Mouse (Mus musculus): ENCODE measurements around the gene Fank1.

Fank1 gene

GRCm38 (mm10) chr7:133792771-133793170 lies 16.1 kb downstream of the Fank1 start:
- CTCF ChIA-PET = no interaction called here
- POLR2A ChIA-PET = interaction anchor here in 2 of 4 experiments (0.6 to 3.6 kb wide), 3 partner anchors 21 to 37 kb away, joined by 3 to 12 read pairs (median 3); no protein-coding TSS in a partner anchor

- CTCF ChIA-PET = interaction anchor here in 1 of 4 experiments (0.7 kb wide), 1 partner anchor 40 kb away, joined by 9 read pairs; no protein-coding TSS in a partner anchor
- POLR2A ChIA-PET = interaction anchor here in 2 of 4 experiments (0.6 to 3.6 kb wide), 7 partner anchors 11 to 630 kb away, joined by 3 to 12 read pairs (median 4); partner anchors contain the start of genes Dhx32 (in 1 of the 2) and Edrf1 (in 1 of the 2)
Observed at GRCm38 (mm10) chr7:133793248-133794131, 16.8 kb downstream of the Fank1 start.

DNA sequence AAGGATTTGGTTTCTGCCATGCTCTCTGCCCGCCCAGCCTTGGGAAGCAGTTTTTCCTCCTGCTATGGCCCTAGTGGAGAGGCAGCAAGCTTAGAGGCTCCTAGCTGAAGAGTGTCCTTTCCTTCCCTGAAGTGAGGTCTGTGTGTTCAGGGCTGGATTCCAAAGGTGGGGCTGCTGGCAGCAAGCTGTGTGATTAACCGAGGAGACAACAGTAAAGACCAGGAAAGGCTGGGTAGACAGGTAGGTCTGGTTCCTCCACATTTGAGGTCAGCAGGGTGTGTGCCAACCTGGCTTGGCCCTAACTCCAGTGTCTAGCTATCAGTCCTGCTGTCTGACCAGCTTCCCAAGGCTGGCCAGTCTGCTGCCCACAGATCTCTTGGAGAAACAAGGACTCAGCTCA lies 18.1 kb downstream of the Fank1 start:
- ChIA-PET CTCF (interaction anchor here in 1 of 4 experiments (0.7 kb wide), 1 partner anchor 84 kb away, joined by 3 read pairs; no protein-coding TSS in a partner anchor), POLR2A (interaction anchor here in 2 of 4 experiments (0.7 to 3.6 kb wide), 4 partner anchors 12 to 157 kb away, joined by 4 to 12 read pairs (median 4); partner anchors contain the start of genes Dhx32 (in 1 of the 2) and Edrf1 (in 1 of the 2))

- CTCF ChIA-PET = interaction anchor here in 1 of 4 experiments (0.6 kb wide), 1 partner anchor 55 kb away, joined by 17 read pairs; no protein-coding TSS in a partner anchor
Observed at GRCm38 (mm10) chr7:133799928-133800327, 23.3 kb downstream of the Fank1 start.

DNA sequence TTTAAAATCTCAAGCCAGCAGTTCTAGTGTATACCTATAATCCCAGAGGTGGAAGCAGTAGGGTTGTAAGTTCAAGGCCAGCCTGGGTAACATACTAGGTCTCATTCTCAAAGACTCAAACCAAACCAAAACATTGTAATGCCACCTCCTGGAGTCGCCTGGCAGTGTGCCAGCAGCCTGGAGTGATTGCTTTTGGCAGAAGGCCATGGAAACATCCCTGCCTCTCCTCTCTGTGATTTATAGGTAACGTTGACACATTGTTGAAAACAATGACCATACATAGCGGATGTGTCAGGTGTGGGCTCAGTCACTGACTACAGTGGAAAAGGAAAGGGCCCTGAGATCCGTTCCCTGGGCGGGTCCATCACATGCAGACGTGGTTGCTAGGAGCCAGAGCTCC lies 25.2 kb downstream of the Fank1 start:
- POLR2A ChIA-PET = no interaction called here
- CTCF ChIA-PET = no interaction called here

More at GRCm38 (mm10) chr7:133799928-133800327, 23.3 kb downstream of the Fank1 start:
- POLR2A ChIA-PET = interaction anchor here in 1 of 4 experiments (1.0 to 1.4 kb wide), 2 partner anchors 10 to 26 kb away, joined by 3 to 4 read pairs; no protein-coding TSS in a partner anchor

DNA sequence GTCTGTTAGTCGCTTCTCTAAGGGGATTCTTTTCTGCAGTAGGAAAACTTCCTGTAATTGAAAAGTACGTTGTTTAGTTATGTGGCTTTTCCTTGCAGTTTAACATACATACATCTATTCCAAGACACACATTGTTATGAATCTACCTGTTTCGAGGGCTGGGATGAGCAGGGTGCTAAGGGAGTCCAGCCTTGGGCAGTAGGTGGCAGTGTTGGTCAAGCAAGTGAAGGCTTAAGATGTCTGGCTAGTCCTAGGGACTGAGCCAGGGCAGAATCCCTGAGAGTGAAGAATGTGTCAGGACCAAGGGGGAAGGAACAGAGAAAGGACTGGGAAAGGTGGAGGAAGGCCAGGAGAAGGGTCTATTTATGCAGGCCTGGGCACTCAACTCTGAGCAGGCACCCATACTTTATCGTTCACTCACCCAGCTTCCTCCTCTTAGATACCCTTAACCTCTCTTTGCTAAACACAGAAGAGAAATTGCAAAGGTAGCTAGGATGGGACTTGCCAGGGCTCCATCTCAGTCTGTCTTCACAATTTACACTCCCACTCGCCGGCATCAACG lies 29.0 kb downstream of the Fank1 start:
- ChIA-PET POLR2A (interaction anchor here in 1 of 4 experiments (0.5 kb wide), 1 partner anchor 12 kb away, joined by 4 read pairs; no protein-coding TSS in a partner anchor), CTCF (interaction anchor here (0.5 to 1.9 kb wide), 13 partner anchors 10 to 763 kb away, joined by 3 to 11 read pairs (median 3); no protein-coding TSS in a partner anchor)

GRCm38 (mm10) chr7:133812927-133813326 lies 36.3 kb downstream of the Fank1 start:
- CTCF ChIA-PET = interaction anchor here in 1 of 4 experiments (0.5 kb wide), 1 partner anchor 144 kb away, joined by 3 read pairs; no protein-coding TSS in a partner anchor
- POLR2A ChIA-PET = no interaction called here

DNA sequence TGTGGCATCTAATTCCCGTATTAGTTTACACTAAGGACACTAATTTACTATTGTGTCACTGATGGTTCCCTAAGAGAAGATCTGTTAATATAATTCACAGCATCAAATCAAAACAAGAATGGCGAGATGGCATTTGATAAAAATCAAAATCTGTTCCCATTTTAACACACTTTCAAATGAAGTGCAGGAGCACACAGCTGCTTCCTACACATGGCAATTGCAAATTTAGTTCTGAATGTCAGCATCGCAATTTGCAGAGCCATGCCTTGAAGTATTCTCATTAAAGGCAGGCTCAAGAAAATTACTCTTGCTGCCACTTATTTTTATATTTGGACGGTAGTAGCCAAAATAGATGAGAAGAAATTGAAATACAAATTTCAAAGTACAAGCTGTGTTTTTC lies 36.7 kb downstream of the Fank1 start:
- ChIA-PET CTCF (interaction anchor here in 1 of 4 experiments (0.5 kb wide), 1 partner anchor 145 kb away, joined by 3 read pairs; no protein-coding TSS in a partner anchor), POLR2A (interaction anchor here in 1 of 4 experiments (1.0 kb wide), 1 partner anchor 20 kb away, joined by 3 read pairs; no protein-coding TSS in a partner anchor)

- CTCF ChIA-PET = interaction anchor here in 3 of 4 experiments (0.6 to 2.1 kb wide), 14 partner anchors 8 to 1011 kb away, joined by 3 to 19 read pairs (median 3); no protein-coding TSS in a partner anchor
Observed at GRCm38 (mm10) chr7:133823751-133824150, 47.1 kb downstream of the Fank1 start.

DNA sequence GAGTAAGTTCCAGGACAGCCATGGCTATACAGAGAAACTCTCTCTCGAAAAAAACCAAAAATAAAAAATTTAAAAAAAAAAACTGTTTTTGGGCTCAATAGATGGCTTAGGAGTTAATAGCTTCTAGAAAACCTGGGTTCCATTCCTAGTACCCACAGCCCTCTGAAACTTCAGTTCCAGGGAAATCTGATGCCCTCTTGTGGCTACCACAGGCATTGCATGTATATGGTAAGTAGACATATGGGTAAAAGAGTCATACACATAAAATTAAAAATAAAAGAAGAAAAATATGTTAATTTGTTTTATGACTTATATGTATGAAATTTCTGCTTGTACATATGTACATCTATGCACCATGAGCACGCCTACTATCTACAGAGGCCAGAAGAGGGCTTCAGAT lies 47.9 kb downstream of the Fank1 start:
- ChIA-PET POLR2A (no interaction called here), CTCF (interaction anchor here in 3 of 4 experiments (0.6 to 2.1 kb wide), 13 partner anchors 9 to 1459 kb away, joined by 3 to 19 read pairs (median 4); no protein-coding TSS in a partner anchor)

More at GRCm38 (mm10) chr7:133823751-133824150, 47.1 kb downstream of the Fank1 start:
- POLR2A ChIA-PET = interaction anchor here in 3 of 4 experiments (0.5 to 1.2 kb wide), 3 partner anchors 48 to 139 kb away, joined by 3 to 4 read pairs (median 3); partner anchors contain the start of gene Fank1 (in 1 of the 3)

DNA sequence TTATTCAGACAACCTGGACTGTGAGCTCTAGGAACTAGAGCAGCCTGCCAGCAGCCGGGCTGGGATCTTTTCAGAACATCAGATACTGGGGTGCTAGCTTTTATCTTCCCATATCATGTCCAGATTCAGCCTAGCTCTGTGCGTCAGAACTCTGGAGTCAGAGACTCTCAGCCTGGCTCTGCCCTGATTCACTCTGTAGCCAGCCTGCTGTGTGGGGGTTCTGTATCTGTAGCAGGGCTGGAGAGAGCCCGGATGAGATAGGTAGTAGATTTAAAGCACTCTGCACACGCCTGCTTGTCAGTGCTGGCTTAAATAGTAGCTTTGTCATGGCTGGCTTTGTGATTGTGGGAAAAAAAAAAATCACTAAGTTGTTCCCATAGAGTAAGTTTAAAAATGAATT lies 51.9 kb downstream of the Fank1 start:
- CTCF ChIA-PET = interaction anchor here in 1 of 4 experiments (1.4 kb wide), 1 partner anchor 395 kb away, joined by 5 read pairs; no protein-coding TSS in a partner anchor
- POLR2A ChIA-PET = interaction anchor here in 1 of 4 experiments (0.7 kb wide), 1 partner anchor 297 kb away, joined by 3 read pairs; no protein-coding TSS in a partner anchor

DNA sequence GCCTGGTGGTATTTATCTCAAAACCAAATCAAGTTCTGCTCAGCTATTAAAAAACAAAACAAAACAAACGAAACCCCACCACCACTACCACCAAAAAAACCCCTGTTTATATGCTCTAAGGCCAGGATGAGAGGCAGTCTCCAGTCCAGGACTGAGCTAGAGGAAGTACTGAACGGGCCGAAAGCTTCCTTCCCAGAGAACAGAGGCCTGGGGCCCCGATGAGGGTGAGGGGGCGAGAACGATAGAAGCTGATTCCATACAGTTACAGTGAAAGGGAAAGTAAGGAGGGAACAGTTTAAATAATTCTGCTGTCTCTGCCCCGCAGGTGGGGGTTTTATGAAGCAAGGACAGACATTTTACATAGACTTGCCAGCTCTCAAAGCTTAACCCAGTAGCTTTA lies 52.9 kb downstream of the Fank1 start:
- CTCF ChIA-PET = interaction anchor here in 1 of 4 experiments (1.1 kb wide), 1 partner anchor 8 kb away, joined by 3 read pairs; no protein-coding TSS in a partner anchor
- POLR2A ChIA-PET = interaction anchor here in 2 of 4 experiments (0.5 to 1.1 kb wide), 2 partner anchors 9 to 37 kb away, joined by 3 read pairs; no protein-coding TSS in a partner anchor

- ChIA-PET POLR2A (no interaction called here), CTCF (interaction anchor here in 2 of 4 experiments (0.6 to 1.0 kb wide), 2 partner anchors 15 to 384 kb away, joined by 6 to 13 read pairs; no protein-coding TSS in a partner anchor)
Observed at GRCm38 (mm10) chr7:133839546-133839945, 62.9 kb downstream of the Fank1 start.

DNA sequence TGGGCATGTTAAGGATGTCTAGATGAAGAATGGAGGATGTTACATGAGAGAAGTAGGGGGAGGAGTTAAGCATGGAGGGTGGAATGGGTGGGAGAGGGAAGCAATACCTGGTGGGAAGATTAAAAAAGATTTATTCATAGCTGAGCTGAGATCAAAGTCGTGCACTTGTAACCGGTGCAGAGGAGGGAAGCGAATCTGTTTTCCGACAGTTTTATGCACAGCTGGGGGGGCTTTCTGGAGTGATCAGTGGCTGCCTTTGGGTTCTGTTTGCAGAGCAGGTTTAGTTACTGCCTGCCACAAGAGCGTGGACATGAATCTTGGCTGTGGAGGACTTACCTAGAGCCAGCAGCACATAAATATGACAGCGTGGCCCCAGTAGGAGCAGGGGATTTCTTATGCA lies 65.4 kb downstream of the Fank1 start:
- ChIA-PET POLR2A (no interaction called here), CTCF (no interaction called here)

- ChIA-PET POLR2A (interaction anchor here in 1 of 4 experiments (0.5 to 0.6 kb wide), 2 partner anchors 70 to 698 kb away, joined by 3 to 4 read pairs; partner anchors contain the start of gene Fank1), CTCF (interaction anchor here in 2 of 4 experiments (1.3 to 1.4 kb wide), 2 partner anchors 23 kb away, joined by 3 read pairs; no protein-coding TSS in a partner anchor)
Observed at GRCm38 (mm10) chr7:133847175-133847574, 70.5 kb downstream of the Fank1 start.

DNA sequence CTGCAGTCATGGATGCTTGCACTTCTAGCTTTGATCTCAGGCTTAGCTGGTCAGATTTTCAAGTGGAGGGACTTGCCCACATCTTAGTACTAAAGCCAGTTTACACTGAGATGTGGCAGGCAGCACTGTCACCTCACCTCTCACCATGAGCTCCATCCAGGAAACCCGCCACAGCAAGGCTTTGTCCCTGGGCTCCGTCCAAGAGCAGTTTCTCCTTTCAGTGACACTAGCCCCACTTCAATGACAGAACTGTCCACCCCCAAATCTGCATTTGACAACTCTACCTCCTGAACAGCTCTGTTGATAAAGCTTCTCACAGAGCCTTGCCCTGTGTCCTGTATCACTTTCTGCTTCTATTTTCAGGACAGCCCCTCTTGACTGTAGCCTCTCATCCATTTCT lies 71.5 kb downstream of the Fank1 start:
- POLR2A ChIA-PET = no interaction called here
- CTCF ChIA-PET = interaction anchor here in 1 of 4 experiments (1.3 kb wide), 1 partner anchor 24 kb away, joined by 3 read pairs; no protein-coding TSS in a partner anchor

GRCm38 (mm10) chr7:133850735-133851134 lies 74.1 kb downstream of the Fank1 start:
- ChIA-PET CTCF (interaction anchor here in 2 of 4 experiments (1.0 to 1.6 kb wide), 1 partner anchor 373 kb away, joined by 4 to 5 read pairs; no protein-coding TSS in a partner anchor), POLR2A (no interaction called here)

- POLR2A ChIA-PET = no interaction called here
- CTCF ChIA-PET = interaction anchor here in 2 of 4 experiments (0.6 to 1.6 kb wide), 4 partner anchors 367 to 611 kb away, joined by 3 to 10 read pairs (median 4); no protein-coding TSS in a partner anchor
Observed at GRCm38 (mm10) chr7:133856278-133856677, 79.6 kb downstream of the Fank1 start.

Data from embryonic stem cell, embryonic (primary cell).